Mouse (Mus musculus) hematopoietic stem cell, adult 5-6 weeks (primary cell): ENCODE measurements around the gene Gga2. TPM values are rescaled to one million over a fixed set of nuclear protein-coding genes. Genes with fewer than 3 reads are reported as not detected.

Source experiments
- ATAC-seq, 2 experiments: fragments of 125-278 bp in 1 of 2; replicated peaks in 1 of 2; 2 replicates each; pipeline ENCODE4 v1.8.0; 2016 to 2017; ENCODE audit warnings: inconsistent platforms in 2 of 2, mild to moderate bottlenecking in 2 of 2, moderate number of reproducible peaks in 2 of 2, low read depth in 1 of 2, moderate TSS enrichment in 1 of 2; ENCODE audit not compliant: low FRiP score in 2 of 2, poor library complexity in 2 of 2, severe bottlenecking in 2 of 2, insufficient read depth in 1 of 2, low TSS enrichment in 1 of 2
- total RNA-seq: library from RNA; stranded (forward); fragments of 172-1452, 232-1000 nt; gene quantifications from 2 replicates; pipeline ENCODE4 v1.2.3, GENCODE M21; 2017

The Gga2 gene
- total RNA-seq, 1 experiment from 2014 or later, result 14.0 TPM

DNA sequence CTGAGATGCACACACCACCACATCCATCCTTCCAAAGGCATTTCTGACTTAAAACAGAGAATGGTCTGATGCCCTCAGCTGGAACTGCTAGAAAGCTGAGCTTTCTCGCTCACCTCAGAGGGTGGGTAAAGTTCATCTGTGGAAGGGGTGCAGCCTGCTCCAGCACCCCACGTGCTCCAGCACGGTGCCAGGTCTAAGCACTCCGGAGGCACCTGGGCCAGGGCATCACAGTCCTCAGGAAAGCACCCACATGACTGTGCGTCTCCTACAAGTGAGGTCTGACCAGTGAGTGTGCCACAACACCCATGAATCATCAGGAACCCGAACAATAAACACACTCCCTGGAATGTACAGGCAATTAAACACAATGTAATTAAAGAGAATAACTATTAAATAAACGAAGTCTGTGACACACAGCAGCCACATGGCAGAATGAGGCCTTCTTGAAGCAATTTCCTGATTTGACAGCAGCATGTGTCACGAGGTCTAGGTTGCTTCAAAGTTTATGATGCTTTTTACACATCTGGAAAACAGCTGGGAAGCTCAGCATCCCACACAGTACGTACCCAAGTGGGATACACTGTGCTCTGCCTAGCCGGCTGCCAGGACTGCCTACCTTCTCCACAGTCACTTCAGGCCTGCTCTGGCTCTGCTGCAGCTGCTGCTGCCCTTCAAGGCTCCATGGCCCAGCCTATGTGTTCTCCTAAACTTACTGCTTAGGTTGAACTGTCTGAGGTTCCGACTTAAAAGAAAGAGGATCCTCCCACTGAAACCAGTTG, 65.9 kb downstream of the Gga2 start:
- ATAC-seq, result no peak

DNA sequence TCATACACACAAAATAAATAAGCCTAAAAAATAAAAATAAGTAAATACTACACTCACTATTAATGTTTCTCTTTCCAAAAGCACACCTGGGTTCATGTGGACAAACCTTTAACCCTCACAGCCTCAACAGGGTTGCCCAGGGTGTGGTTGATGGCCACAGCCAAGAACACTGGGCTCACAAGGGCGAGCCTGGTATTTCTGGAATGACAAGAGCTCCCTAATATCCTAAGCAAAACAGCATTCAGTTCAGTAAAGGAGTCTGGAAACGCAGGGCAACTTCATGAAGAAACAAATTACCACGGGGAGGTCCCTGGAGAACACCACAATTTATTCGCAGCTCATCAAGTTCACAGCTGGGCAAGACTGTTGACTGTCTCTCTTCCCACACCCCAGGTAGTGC, 73.5 kb downstream of the Gga2 start:
- no peak for ATAC-seq

DNA sequence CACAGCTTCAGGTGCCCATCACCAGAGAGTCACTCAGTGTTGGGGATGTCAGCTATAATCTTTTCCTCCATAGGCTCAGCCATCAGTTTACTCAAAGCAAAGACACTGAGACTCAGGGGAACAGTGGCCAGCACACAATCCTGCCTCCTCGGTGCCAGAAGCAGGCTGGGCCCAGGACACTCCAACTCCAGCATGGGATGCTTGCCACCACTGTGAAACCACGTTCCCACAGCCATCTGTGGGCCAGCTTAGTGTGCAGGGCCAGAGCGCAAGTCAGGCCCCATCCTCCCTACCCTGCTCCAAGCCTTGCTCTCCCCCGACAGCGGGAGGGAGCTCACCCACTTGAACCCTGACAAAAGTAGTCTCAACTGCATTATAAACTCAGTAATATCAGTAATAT, 74.8 kb downstream of the Gga2 start:
- 0 out of 4 replicates have a peak, but pooled peaks of 1 of the 2 experiments have one; percentile 14 for ATAC-seq

DNA sequence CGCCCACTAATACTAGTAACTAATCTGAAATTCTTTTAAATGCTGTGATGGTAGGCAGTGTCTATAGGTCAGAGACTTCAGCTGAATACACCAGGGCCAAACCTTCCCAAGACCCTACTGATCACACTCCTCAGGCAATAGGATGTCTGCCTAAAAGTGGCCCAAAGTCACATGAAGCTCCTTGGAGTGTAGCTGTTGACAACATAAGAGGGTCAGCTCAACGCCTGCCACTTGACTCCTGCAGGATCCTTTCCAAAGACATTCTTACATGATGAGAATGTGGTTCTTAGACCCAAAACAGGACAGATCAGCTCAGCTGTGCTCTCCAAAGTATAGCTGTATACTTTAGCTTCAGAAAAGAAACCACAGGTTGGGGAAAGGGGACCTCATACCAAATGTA, 78.7 kb downstream of the Gga2 start:
- no peak for ATAC-seq

DNA sequence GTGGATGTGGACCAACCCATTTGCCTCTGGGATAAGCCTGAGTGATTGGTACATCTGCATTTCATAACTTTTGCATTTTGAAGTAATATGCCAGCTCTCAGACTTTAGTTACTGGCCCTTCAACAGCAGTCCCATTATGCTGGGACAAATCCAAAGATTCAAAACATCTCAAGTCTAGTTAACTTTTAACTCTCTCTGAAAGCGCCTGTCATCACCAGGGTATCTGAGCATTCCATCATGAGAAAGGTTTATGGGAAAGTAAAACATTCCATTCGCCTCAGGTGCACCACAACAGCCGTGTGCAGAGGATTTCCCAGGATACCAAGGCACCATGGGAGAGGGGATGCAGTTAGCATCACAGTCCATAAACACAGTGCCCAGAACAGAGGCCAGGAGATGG, 79.4 kb downstream of the Gga2 start:
- ATAC-seq, result no peak

DNA sequence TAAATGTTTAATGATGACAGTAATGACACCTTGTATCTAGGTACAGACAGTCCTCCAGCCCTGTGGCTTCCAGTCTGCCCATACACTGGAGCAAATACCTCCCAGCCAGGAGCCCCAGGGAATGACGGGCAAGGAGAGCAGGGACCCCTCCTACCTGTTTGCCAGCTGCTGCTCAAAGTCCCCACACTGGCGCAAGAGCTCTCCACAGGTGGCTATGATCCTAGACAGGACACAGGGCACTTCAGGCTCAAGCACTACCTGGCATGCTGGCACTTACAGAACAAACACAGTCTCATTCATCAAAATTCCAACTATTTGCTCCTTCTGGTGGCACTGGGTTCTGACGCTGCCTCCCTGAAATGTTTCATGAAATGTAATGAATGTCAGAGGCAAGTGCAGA, 80.0 kb downstream of the Gga2 start:
- no peak for ATAC-seq

DNA sequence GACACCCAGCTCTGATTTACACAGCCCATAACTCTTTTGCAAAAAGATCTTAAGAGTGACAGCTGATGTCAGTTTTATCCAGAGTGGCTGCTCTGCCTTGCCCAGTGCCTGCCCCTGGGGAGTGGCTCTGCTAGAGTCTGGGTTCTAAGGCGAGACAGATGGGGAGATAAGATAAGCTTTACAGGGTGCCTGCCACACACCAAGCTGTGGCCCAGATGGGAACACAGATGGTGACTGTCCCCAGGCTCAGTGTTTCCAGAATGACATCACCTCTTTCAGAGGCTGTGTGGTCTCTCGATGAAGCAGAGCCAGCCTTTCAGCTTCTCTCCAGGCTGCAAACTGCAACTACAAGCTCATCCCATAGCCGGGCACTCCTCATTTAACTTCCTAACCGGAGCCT, 81.3 kb downstream of the Gga2 start:
- ATAC-seq, result no peak; a peak in 1 of 4 replicates

DNA sequence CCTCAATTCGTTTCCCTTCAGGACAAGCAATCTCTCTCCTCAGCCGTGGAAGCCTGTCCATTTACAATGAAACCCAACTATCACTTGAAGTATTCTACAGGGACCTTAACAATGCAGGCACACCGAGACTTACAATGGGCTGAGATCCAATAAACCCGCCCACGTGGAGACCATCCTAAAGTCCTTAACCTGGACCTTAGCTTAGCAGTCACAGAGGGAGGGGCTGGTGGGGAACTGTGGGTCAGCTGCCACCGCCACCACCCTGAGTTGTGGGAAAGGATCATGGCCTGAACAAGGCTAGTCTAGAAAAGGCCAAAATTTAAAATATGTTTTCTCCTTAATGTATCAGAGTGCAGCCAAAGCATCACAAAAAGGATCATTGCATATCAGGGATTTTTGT, 81.8 kb downstream of the Gga2 start:
- no peak for ATAC-seq

DNA sequence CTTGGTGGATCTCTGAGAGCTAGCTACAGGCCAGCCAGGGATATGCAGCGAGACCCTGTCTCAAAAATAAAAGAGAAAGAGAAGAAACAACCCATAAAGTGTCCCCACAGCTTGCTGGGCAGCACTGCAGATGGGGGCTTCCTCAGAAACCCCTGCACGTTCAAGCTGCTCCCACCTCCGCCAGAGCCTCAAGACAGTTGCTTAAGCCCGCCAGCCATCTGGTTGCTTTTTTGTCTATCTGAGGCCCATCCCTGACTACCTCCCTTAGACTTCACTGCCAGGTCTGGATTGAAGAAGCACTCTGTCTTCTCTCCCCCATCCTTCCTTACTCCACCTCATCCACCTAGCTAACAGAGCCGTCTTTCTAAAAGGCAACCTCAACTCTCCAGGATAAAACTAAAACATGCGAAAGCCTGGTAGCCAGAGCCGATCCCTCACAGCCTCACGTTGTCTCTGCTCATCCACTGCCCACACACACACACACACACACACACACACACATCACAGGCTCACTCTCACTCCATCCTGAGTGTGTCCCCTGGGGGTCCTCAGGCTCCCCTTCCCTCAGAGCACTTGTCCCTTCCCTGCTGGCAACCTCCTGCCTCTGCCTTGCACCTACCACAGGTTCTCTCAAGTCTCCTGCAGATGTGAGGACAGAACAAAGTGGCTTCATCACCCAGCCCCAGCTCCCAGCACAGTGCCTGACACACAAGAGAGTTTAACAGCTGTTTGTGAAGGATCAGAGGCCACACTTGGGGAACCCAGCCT, 82.7 kb downstream of the Gga2 start:
- no peak for ATAC-seq

DNA sequence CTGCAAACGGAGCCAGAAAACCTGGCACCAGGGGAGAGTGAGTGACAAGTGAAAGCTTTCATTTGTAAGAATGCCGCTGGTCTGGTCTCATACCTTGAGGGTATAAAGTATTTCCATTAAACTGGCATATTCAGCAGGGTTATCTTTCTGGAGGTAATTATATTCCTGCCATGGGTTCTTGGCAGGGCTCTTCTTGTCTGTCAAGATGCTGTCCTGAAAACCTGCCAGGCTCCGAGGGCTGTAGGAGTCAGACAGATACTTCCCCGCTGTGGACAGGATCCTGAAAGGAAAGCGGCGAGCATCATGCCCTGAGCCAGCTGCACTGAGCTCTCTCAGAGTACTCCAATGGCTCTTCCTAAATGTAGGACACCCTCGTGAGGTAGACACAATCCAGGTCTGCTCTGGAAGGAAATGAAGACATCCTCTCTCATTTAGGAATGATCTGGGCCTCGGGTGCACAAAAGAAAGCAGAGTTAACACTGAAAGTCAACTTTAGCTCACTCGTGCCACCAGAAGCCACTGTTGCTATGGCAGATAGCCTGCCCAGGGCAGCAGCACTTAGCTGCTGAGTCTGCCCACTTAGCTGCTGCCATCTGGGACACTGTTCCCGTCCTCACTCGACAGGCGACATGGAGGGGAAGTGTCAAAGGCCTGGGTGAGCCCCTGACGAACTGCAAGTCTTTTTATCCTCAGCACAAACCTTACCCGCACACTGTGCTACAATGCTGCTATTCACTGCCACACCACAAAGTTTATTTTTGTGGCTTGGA, 84.0 kb downstream of the Gga2 start:
- ATAC-seq, result no peak

Other genes starting within 250 kb of the Gga2 start
- gene Scnn1b, start 156.2 kb downstream of the Gga2 start, total RNA-seq, result not detected in 2 replicates
- 12.8 and 14.7 TPM in 2 replicates for gene Cog7, start 39.5 kb downstream of the Gga2 start, total RNA-seq
- 33.9 and 39.3 TPM in 2 replicates for gene Ubfd1, start 46.0 kb upstream of the Gga2 start, total RNA-seq
- 5.7 and 7.1 TPM in 2 replicates for gene Ears2, start 46.0 kb upstream of the Gga2 start, total RNA-seq
- 74.9 and 110 TPM in 2 replicates for gene Ndufab1, start 80.7 kb upstream of the Gga2 start, total RNA-seq
- 14.0 and 27.4 TPM in 2 replicates for gene Palb2, start 111.8 kb upstream of the Gga2 start, total RNA-seq
- 73.5 and 98.7 TPM in 2 replicates for gene Dctn5, start 111.8 kb upstream of the Gga2 start, total RNA-seq
- gene Plk1, start 138.2 kb upstream of the Gga2 start, total RNA-seq, result 26.5 and 43.2 TPM in 2 replicates
- not detected in 2 replicates for gene Ern2, start 165.0 kb upstream of the Gga2 start, total RNA-seq
- 0.88 TPM in 1 of 2 replicates, not detected in the other for gene Chp2, start 198.3 kb upstream of the Gga2 start, total RNA-seq